In genomic region chr10:83301054-83301453, GRCm38 (mm10) we compare ENCODE assay signal across 22 mouse cellular contexts. TPM values are rescaled to one million over a fixed set of nuclear protein-coding genes. Genes with fewer than 3 reads are reported as not detected.
DNase-seq lines count a peak whose midpoint lies in the region; ATAC-seq and TF ChIP-seq lines count a peak whose summit lies in the region.
"Had no signal": no experiment of that assay in that cellular context is flagged by ENCODE, and none has a peak within 500 bp of the region (broad histone marks: within the 10 kb centered on the region; RNA-seq: fewer than 3 reads in every experiment).

No protein-coding gene starts in this region.

- no peak overlapping the region for H3K9ac ChIP-seq in kidney, postnatal 0 days (ENCODE audit: low read depth, low read length)
- H3K9ac ChIP-seq in lung, embryonic 14.5 days = no peak overlapping the region
- H3K9ac ChIP-seq: heart, embryonic 13.5 days; liver, embryonic 13.5 days; neural tube, embryonic 13.5 days had no signal

- WGBS in kidney, postnatal 0 days = 55% methylated on average over 3 of the region's 3 CpGs
- WGBS in lung, embryonic 14.5 days = 52% methylated on average over 3 of the region's 3 CpGs
- WGBS in small intestine, adult 2 months = 36% methylated on average over 3 of the region's 3 CpGs

- no peaks in the 10 kb centered on the region for H3K9me3 ChIP-seq in kidney, postnatal 0 days (replicated peaks; ENCODE audit: low read length)
- H3K9me3 ChIP-seq in lung, embryonic 14.5 days (ENCODE audit: low read depth, low read length) = no peaks in the 10 kb centered on the region
- H3K9me3 ChIP-seq: embryonic facial prominence, embryonic 10.5 days; forebrain, embryonic 10.5 days; heart, embryonic 13.5 days; liver, embryonic 13.5 days; neural tube, embryonic 13.5 days had no signal

- H3K36me3 ChIP-seq in kidney, postnatal 0 days (ENCODE audit: insufficient read depth, low read length) = no peaks in the 10 kb centered on the region
- H3K36me3 ChIP-seq in lung, embryonic 14.5 days (ENCODE audit: insufficient read depth) = no peaks in the 10 kb centered on the region
- H3K36me3 ChIP-seq in small intestine, adult 2 months (ENCODE audit: control insufficient read depth, insufficient read depth, low read length) = peaks cover 8% of the 10 kb centered on the region
- H3K36me3 ChIP-seq: embryonic facial prominence, embryonic 10.5 days; forebrain, embryonic 10.5 days; heart, embryonic 13.5 days; liver, embryonic 13.5 days; neural tube, embryonic 13.5 days had no signal

- no peak overlapping the region for H3K4me2 ChIP-seq in kidney, postnatal 0 days (ENCODE audit: low read length)
- no peak overlapping the region for H3K4me2 ChIP-seq in lung, embryonic 14.5 days
- H3K4me2 ChIP-seq: heart, embryonic 13.5 days; liver, embryonic 13.5 days; neural tube, embryonic 13.5 days had no signal

- no peaks in the 10 kb centered on the region for H3K4me1 ChIP-seq in kidney, postnatal 0 days (replicated peaks; ENCODE audit: insufficient read depth, low read length)
- H3K4me1 ChIP-seq in lung, embryonic 14.5 days (ENCODE audit: insufficient read depth) = no peaks in the 10 kb centered on the region
- H3K4me1 ChIP-seq in brown adipose tissue, adult 24 weeks (ENCODE audit: control insufficient read depth, insufficient read depth, insufficient read length, low read length) = peaks cover 5% of the 10 kb centered on the region; the same call in 1 of the 2 replicates
- peaks cover 7% of the 10 kb centered on the region; the same call in 1 of the 2 replicates for H3K4me1 ChIP-seq in small intestine, adult 2 months (ENCODE audit: control insufficient read depth, insufficient read depth, insufficient read length, low read length)
- H3K4me1 ChIP-seq: forebrain, embryonic 10.5 days; heart, embryonic 13.5 days; neural tube, embryonic 13.5 days had no signal

- no peak overlapping the region for H3K27ac ChIP-seq in kidney, postnatal 0 days
- H3K27ac ChIP-seq in lung, embryonic 14.5 days (ENCODE audit: low read depth) = no peak overlapping the region
- peak overlapping the region; percentile 83 for H3K27ac ChIP-seq in brown adipose tissue, adult 24 weeks (replicated peaks; ENCODE audit: low read depth, low read length)
- H3K27ac ChIP-seq in small intestine, adult 2 months (ENCODE audit: insufficient read depth, low read depth, low read length) = 0 out of 2 replicates have a peak overlapping the region, but pooled peaks have one; percentile 20
- H3K27ac ChIP-seq: embryonic facial prominence, embryonic 10.5 days; forebrain, embryonic 10.5 days; heart, embryonic 13.5 days; liver, embryonic 13.5 days; neural tube, embryonic 13.5 days had no signal

- TF ChIP-seq POLR2A in small intestine, adult 2 months (IDR thresholded peaks at IDR 0.05; ENCODE audit: low read depth, low read length) = no peak

- TF ChIP-seq CTCF in kidney, postnatal 0 days (IDR thresholded peaks at IDR 0.05; ENCODE audit: low read depth) = no peak
- no peak for TF ChIP-seq CTCF in lung, embryonic 14.5 days (IDR thresholded peaks at IDR 0.05; ENCODE audit: low read depth)
- TF ChIP-seq CTCF in small intestine, adult 2 months (IDR thresholded peaks at IDR 0.05; ENCODE audit: extremely low read depth, insufficient read length, insufficient replicate concordance, low read depth, low read length) = no peak

- no peak overlapping the region for H3K4me3 ChIP-seq in kidney, postnatal 0 days (replicated peaks; ENCODE audit: low read depth, low read length)
- H3K4me3 ChIP-seq in lung, embryonic 14.5 days (ENCODE audit: low read depth, low read length) = no peak overlapping the region
- no peak overlapping the region for H3K4me3 ChIP-seq in brown adipose tissue, adult 24 weeks (ENCODE audit: insufficient read depth, low read depth, low read length)
- H3K4me3 ChIP-seq in small intestine, adult 2 months (ENCODE audit: low read depth, low read length) = no peak overlapping the region
- H3K4me3 ChIP-seq: embryonic facial prominence, embryonic 10.5 days; forebrain, embryonic 10.5 days; heart, embryonic 13.5 days; liver, embryonic 13.5 days; neural tube, embryonic 13.5 days had no signal

- peak; percentile 3 for DNase-seq in kidney, postnatal 0 days (ENCODE audit: low spot score)
- no peak for DNase-seq in kidney, postnatal 10 days
- DNase-seq in lung, embryonic 14.5 days = peak; percentile 9
- DNase-seq in lung, postnatal 14 days = no peak
- DNase-seq in lung, adult 18-20 months = no peak
- DNase-seq: cerebellum, adult 8-10 months; gastrocnemius, postnatal 10 days; left cerebral cortex, postnatal 4 days; liver, embryonic 13.5 days; midbrain, embryonic 14.5 days; retina, postnatal 1 day; right cerebral cortex, postnatal 25 days had no signal

- no peak for ATAC-seq in kidney, postnatal 0 days (replicated peaks; ENCODE audit: low FRiP score, low read depth)
- no peak for ATAC-seq in lung, embryonic 14.5 days (ENCODE audit: insufficient read depth)
- no peak for ATAC-seq in erythroid progenitor cell, adult 5-6 weeks (replicated peaks; ENCODE audit: low FRiP score, poor library complexity, severe bottlenecking)
- ATAC-seq: forebrain, embryonic 16.5 days; intestine, postnatal 0 days had no signal

- no peaks in the 10 kb centered on the region for H3K27me3 ChIP-seq in kidney, postnatal 0 days (ENCODE audit: insufficient read depth, low read length)
- no peaks in the 10 kb centered on the region for H3K27me3 ChIP-seq in lung, embryonic 14.5 days (ENCODE audit: insufficient read depth, low read length)
- H3K27me3 ChIP-seq in small intestine, adult 2 months (ENCODE audit: control insufficient read depth, insufficient read depth, low read length) = no peaks in the 10 kb centered on the region
- H3K27me3 ChIP-seq: heart, embryonic 13.5 days; liver, embryonic 13.5 days; megakaryocyte, embryonic 14.5 days had no signal

RNA-seq across cellular contexts. Expression of gene Slc41a2, which starts 36.6 kb away (rescaled TPM):
- polyA plus RNA-seq in kidney, postnatal 0 days (2015; fragmentation: Nextera tagmentation; extraction: Ambion mirVana) = 0.78 and 0.87 TPM in 2 replicates
- 0.46 and 0.58 TPM in 2 replicates for polyA plus RNA-seq in lung, embryonic 14.5 days (2014; fragmentation: Nextera tagmentation; extraction: Ambion mirVana)
- 1.3 and 1.8 TPM in 2 replicates for polyA plus RNA-seq in brown adipose tissue, adult 24 weeks (2012; ENCODE audit: insufficient read depth, insufficient read length, missing spikeins)
- 5.2 and 11.5 TPM in 2 replicates for polyA plus RNA-seq in small intestine, adult 2 months (2012; rRNA removed)
- total RNA-seq in erythroid progenitor cell, adult 5-6 weeks (2015; ENCODE audit: low replicate concordance) = not detected in 2 replicates
- total RNA-seq in erythroid progenitor cell, adult 5-6 weeks (2017; ENCODE audit: low replicate concordance) = not detected in 2 replicates

RNA-seq across cellular contexts. Expression of gene D10Wsu102e, which starts 59.0 kb away (rescaled TPM):
- polyA plus RNA-seq in kidney, postnatal 0 days (2015; fragmentation: Nextera tagmentation; extraction: Ambion mirVana) = 0.50 and 0.55 TPM in 2 replicates
- polyA plus RNA-seq in lung, embryonic 14.5 days (2014; fragmentation: Nextera tagmentation; extraction: Ambion mirVana) = 0.78 and 0.84 TPM in 2 replicates
- polyA plus RNA-seq in brown adipose tissue, adult 24 weeks (2012; ENCODE audit: insufficient read depth, insufficient read length, missing spikeins) = 0.20 and 0.25 TPM in 2 replicates
- polyA plus RNA-seq in small intestine, adult 2 months (2012; rRNA removed) = 0.06 and 0.11 TPM in 2 replicates
- total RNA-seq in erythroid progenitor cell, adult 5-6 weeks (2015; ENCODE audit: low replicate concordance) = under 0.01 TPM in 2 replicates
- total RNA-seq in erythroid progenitor cell, adult 5-6 weeks (2017; ENCODE audit: low replicate concordance) = 0.13 and 0.15 TPM in 2 replicates

Comparison
In these comparisons a context has a peak if more than half of its experiments do, and no peak if none do; other contexts are left out.
1. DNase-seq: peak in kidney, postnatal 0 days (single experiment) and lung, embryonic 14.5 days (single experiment); none in kidney, postnatal 10 days (single experiment), lung, postnatal 14 days (single experiment) and lung, adult 18-20 months (0 of 2).
2. H3K27ac ChIP-seq: peak in brown adipose tissue, adult 24 weeks (single experiment) and small intestine, adult 2 months (single experiment); none in kidney, postnatal 0 days (single experiment) and lung, embryonic 14.5 days (single experiment).